Mouse (Mus musculus) layer of hippocampus, postnatal 25 days (tissue): ENCODE measurements around the gene Ncor1. TPM values are rescaled to one million over a fixed set of nuclear protein-coding genes. Genes with fewer than 3 reads are reported as not detected.
"Not testable (repeated sequence)": the region's sequence is repeated elsewhere in the genome, so short reads cannot be mapped to it uniquely, and the experiment has no call there.

Source experiments
- DNase-seq, 2 experiments: peaks; one replicate each; pipeline ENCODE4 v3.0.0; 2022; ENCODE audit warnings: mixed read lengths in 2 of 2, low spot score in 1 of 2; ENCODE audit errors: extremely low spot score in 1 of 2
- total RNA-seq, 2 experiments: library from RNA; stranded (reverse); gene quantifications; 2 replicates each; pipeline ENCODE4 v1.2.3; 2021

Gene Ncor1
- total RNA-seq, 2 experiments from 2014 or later: 251 to 321 TPM

DNA sequence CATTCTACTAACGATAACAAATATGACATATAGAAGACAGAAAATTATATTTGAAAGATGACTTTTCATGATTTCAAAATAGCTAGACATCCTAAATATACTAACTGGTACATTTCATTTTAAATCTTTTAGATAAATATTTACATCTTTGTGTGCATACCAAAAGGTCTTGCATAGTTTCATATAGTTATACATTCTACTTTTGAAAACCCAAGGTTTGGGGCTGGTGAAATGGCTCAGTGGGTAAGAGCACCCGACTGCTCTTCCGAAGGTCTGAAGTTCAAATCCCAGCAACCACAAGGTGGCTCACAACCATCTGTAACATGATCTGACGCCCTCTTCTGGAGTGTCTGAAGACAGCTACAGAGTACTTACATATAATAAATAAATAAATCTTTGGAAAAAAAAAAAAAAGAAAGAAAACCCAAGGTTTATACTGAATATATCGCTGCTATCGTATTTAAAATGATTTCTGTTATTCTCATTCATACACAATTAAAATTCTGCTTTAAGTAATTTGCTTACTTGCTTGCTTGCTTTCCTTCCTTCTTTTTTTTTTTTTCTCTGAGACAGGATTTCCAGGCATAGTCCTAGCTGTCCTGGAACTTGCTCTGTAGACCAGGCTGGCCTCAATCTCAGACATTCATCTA lies 81.0 kb downstream of the Ncor1 start:
- not testable (repeated sequence) for DNase-seq

DNA sequence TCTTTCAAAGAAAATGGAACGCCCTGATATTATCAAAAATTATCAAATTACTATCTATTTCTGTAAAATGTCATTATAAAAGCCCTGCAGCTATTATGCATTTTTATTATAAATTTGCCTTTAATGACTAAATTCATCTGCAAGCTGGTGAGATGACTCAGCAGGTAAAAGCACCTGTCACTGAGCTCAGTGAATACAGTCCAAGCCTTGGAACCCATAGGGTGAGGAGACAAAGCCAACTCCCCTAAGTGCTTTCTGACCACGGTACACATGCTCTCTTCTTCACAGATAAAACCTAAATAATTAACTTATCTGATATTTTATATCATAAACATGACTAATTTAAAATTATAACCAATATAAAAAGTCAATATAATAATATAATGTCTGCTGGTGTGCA lies 86.6 kb downstream of the Ncor1 start:
- no peak for DNase-seq

DNA sequence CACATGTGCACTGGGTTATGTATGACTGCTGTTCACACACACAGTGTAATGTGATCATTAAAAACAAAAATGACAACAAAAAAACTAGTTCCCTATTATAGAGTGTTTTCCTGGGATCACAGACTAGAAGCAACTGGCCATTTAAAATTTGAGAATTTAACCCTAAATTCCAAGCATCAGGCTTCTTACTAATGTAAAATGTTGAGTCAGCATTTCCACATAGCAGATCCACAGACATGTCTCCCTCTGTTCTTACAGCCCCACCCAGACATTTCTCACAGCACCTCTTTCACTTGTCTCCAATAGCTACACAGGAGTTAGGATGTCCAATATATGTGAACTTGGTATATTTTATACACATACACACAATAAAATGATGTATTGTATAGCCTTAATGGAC lies 88.4 kb downstream of the Ncor1 start:
- DNase-seq: no peak

DNA sequence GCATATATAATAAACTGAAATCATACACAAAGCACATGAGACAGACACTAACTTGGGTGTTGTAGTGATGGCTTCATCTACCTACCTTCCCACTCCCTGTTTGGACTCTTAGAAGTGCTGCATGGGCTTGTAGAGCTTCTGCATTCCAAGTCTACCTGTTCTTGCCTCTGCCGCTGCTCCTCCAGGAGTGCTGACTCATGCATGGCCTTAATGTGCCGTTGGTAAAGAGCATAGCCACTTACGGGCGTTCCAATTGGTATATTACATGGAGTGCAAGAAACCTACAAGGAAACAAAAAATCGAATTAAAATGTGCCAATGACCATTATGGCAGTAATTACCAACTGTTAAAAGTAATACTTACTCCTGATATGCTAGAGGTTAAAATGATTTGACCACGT lies 91.5 kb downstream of the Ncor1 start:
- DNase-seq: no peak

DNA sequence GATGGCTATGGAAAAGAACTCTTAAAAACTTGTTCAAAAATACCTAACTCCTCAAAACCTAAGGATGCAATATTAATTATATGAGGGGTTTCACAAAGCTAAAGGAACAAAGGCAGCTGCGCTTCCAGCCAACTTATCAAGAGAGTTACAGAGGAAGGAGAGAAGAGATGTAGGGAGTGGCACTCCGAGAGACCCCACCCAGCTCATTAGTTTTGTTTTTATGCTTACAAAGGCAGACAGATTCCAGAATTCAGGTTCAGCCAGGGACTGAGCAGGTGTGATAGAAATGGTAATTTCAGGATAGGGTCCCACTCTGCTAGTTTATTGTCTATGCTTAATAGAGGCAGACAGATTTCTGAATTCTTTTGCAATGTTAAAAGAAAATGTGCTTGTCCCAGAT lies 103.1 kb downstream of the Ncor1 start:
- no peak for DNase-seq

DNA sequence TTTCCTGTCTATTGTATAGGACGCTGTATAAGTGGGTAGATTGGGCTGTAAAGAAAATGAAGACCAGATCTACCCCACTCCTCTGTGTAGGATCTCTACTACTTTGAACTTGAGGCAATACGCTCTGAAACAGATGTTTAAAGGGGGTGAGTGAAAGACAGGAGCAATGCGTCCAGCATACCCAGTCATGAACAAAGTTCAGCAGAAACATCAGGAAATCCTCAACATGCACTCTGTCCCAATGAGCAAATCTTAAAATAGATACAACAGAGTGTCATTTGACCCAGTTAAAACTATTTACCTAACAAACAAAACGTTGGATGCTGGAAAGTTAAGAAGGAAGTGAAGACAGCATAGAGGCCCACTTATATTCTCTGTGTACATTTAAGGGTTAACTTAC lies 106.4 kb downstream of the Ncor1 start:
- DNase-seq: no peak

DNA sequence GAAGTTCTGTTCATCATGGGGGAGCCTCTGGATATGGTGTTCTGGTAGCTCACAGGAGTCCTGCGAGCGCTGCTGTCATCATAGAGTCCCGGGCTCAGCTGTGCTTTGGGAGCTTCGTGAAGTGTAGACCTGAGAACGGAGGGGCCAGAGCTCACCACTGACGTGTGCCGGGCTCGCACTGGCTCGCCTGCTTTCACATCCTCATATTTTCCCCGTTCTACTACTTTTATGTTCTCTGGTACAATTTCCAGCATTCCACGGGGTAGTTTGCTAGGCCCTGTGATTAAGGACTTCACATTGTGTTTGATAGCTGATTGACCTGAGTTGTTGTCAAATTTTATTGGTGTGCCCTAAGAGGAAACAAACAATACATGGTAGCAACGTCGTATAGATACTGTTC lies 115.3 kb downstream of the Ncor1 start:
- DNase-seq: no peak

DNA sequence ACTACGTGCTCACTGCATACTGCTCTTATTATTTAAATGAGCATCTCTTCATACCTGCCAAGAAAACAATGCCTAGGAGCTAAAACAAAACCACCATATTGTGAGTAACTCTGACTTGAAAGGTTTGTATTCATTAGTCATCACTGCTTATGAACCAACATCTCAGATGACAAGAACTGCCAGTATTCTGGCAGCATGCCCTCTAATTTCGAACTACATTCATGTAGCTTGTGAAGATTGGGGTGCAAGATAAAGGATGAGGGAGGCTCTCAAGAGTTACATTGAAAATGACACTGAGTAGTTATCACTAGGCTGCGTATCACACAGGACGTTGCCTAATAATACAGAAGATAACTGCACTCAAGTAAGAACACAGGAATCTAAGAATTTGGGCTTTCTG lies 126.1 kb downstream of the Ncor1 start:
- DNase-seq: no peak

DNA sequence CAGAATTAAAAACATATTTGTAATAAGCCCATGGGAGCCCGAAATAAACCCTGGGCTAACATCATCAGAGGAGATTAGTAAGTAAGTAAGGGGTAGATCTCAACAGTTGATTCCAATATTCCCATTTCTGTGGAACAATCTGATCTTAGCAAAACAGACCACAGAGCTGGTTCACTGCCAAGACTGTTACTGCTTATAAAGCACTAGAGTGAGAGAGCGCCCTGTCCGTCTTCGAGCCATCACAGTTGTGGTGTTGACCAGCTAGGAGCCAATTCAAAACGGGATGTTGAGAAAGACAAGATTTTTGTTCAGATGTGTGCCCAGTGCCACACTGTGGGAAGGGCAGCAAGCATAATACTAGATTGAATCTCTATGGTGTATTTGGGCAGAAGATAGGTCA lies 127.2 kb downstream of the Ncor1 start:
- DNase-seq: no peak

DNA sequence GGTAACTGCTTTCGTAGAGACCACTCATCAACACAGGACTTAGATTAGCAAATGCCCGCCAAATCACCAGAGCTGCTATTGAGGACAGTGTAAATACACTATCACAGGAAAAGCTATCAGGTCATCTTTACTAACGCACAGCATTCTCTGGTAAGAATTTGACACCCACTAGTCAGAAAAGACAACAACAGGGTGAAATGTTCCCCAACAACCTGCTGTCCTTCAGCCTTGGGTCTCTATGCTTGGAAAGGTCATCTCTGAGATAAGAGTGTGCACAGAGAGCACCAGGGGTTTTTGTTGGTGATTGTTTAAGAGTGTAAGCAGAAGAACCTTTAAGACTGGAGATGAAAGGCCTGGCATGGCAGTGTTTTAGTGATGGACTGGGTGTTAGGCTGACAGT lies 134.7 kb downstream of the Ncor1 start:
- DNase-seq: no peak

DNA sequence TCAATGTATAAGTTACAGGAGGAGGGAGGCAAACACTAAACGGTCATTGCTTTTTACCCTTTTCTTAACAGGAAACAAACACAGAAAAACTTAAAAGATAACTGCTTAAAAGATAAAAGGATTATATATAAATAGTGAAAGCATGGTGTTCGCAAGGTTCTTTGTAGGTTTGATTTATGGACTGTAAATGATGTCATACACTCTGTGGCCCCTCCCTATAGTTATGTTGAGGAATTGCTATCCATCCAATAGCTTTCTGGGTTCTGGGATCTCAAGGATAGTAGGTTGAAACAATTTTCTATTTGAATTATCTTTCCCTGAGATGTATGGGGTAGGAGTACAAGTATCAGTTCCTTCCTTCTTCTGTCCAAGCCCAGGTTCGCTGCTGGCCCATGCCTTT lies 138.2 kb downstream of the Ncor1 start:
- no peak for DNase-seq

DNA sequence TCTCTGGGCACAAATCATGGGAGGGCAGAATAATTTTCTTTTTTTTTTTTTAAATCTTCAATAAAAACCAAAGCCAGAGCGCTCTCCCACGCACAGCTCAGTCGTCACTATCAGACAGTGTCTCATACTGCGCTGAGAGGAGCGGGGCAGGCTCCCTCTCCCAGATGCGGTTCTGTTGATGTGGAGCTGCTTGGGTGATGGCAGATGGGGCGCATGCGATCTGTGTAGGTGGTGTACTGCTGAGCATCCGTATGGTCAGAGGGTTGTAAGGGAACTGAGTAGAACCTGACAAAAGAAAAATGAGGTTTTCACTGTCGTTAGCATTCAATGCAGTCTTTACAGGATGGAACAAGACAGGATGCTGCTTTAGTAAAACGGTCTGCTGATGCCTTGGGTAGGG lies 140.6 kb downstream of the Ncor1 start:
- peak; percentile 37 to 53 for DNase-seq

DNA sequence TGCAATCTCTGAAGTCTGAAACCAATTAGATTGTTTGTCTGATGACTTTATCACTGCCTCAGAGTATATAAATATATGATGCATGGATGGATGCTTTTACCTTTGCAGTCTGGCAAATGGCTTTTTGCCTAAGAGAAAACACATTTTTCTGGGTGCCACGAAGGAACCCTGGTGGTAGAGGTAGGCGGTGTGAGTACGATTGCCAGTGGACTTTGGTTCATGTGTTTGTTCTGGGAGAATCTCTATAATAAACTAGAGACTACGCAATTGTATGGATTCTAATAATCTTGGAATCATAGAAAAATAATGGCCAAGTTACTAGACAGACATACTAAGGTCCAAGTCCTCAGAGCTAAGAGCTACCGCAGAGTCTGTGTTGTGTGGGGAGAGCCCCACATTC lies 143.4 kb downstream of the Ncor1 start:
- no peak for DNase-seq

DNA sequence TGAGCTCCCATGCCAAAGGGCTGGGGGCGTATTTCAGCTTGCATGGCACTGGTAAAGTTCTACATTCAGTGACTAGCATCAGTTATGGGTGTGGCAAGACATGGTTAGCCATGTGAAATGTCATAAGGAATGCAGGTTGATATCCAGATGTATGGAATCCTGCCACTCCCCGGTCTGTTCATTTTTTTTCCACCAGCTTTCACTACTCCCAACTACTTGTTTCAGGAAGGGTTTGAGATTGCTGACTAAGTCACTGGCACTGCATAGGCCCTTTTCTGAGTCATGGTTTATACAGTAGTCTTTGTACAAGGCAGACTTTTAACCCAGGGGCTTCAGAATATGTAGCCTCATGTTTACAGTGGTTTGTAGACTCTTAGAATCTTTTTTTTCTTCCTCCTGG lies 149.0 kb downstream of the Ncor1 start:
- no peak for DNase-seq

DNA sequence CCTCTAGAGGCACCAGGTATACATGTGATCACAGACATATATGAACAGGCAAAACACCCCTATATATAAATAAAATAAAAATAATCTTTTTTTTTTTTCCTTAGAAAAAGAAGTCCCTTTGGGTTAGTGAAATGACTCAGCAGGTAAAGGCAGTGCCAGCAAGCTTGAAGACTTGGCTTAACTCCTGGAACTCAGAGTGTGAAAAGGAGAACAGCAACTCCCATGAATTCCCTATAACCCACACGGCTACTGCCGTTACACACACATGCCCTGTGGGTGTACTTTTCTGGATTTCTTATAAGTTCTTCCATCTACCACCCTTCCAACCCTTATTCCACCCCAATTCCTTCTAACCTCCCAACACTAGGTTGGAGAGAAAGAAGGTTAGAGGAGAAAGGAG lies 152.5 kb downstream of the Ncor1 start:
- DNase-seq: no peak

DNA sequence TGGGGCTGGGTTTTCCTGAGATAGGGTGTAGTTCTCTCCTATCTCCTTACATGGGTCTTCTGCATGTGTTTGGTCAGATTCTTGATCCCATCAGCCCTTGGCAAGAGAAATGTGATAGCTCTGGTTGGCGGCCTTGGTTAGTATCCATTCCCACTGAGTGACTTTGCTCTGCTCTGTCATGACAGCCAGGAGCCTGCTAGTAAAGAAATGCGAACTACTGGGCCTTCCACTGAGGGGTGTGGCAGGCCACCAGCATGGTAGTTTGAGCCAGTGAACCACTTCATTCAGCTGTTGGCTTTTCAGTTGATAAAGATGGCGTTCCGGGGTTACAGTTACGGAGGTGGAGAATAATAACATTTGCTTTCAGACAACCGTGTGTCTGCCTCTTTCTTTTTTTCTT lies 159.5 kb downstream of the Ncor1 start:
- no peak for DNase-seq

DNA sequence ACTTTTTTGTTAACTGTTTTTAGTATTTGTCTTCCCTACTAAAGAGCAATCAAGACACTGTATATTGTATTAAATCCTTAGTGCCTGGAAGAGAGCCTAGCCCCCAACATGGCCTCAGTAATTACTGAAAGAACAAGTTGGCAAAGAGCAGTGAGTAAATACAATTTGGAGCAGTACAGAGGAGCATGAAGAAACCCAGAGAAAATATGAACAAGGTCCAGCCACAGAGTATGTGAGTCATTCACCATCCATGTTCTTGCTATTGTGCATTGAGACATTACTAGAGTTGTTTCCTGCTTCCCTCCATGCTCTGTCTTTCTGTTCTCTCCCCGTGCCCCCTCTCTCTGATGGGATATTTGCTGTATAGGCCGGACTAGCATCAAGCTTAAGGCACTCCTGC lies 164.2 kb downstream of the Ncor1 start:
- no peak for DNase-seq

DNA sequence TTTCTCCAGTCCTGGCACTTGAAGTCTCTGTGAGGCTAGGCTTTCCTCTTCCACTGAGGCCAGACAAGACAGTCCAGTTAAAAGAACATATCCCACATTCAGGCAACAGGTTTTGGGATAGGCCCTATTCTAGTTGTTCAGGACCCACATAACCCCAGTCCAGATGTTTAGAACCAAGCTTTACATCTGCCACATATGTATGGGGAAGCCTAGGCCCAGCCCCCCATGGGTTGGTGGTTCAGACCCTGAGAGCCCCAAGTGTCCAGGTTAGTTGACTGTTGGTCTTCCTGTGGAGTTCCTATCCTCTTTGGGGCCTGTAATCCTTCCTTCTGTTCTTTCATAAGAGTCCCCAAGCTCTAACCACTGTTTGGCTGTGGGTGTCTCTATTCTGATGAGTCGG lies 170.6 kb downstream of the Ncor1 start:
- no peak for DNase-seq

DNA sequence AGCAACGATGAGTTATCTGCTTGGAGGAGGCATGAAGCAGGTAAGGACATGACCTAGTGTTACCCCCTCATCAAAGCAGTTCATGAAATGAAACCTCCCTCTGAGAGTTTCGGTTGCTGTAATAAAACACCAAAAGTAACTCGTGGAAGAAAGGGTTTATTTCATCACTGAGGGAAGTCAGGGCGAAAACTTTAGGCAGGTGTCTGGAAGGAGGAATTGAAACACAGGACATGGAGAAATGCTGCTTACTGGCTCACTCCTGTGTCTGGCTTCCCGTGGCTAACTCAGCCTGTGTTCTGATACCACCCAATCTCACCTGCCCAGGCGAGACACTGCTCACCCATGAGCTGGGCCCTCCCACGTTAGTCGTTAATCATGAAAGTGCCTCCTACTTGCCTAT lies 173.3 kb downstream of the Ncor1 start:
- DNase-seq: no peak

DNA sequence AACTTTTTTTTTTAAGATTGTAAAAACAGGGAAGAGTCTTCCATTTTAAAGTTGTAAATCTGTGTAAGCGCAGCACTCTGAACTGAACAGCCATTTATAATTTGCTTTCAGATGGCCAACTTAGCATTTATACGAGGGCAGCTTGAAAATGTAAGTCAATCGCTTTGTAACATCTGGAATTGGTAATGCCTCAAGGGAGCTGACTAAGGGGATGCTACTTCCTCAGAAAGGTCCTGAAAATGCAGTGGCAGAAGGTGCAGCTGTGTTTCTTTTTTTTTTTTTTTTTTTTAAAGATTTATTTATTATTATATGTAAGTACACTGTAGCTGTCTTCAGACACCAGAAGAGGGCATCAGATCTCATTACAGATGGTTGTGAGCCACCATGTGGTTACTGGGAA lies 174.3 kb downstream of the Ncor1 start:
- DNase-seq: not testable (repeated sequence)

DNA sequence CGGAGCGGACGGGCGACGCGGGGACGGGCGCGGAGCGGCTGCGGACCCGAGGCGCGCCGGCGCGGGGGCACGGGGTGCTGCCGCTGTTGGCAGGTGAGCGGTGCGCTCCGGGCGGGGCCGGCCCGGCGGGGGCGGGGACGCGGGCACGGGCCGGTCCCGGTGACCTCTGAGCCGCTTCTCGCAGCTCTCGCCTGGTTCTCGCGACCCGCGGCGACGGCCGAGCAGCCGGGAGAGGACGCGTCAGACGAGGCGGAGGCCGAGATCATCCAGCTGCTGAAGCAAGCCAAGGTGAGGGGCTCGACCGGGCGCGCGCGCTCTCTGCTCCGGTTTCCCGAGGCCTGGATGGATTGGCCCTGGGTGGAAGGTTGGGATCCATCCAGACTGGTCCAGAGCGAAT lies 176.7 kb downstream of the Ncor1 start:
- DNase-seq: peak in 1 of 2 experiments; percentile 20

DNA sequence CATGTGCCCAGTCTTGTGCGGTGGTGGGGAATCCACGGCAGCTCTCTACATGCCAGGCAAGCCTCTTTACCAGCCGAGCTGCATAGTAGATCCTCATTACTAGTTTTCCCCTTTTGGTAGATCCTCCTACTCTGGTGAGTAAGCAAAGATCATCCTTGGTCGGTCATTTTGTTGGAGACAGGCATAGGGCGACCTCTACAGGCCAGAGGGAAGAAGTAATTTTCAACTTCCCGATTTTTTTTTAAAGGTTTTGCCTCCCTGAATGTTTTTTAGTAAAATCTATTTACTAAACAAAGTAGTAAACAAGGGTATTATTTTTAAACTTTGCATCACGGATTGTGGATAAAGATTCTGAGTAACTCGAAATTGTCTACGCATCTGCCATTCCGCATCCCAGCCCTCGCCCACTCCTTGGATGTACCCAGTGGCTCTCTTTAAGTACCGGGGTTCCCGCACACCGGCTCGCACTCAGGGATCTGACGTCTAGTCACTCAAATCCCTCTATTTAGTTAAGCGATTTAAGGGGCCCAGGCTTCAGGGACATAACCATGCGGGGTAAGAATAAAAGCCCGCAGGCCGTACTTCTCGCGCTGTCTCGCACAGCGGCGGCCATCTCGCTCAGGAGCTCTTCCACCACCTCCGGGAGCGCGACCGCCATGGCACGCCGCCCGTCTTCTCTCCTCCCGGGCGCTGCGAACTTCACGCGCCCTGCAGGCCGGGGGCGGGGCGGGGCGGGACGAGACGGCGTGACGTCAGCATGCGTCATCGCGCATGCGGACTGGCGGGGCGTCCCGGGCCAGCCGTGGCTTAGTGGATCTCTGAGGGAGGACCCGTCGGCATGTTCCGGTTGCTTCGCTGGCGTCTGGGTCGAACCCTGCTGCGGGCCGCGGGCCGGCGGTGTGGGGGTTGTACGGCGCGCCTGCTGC lies 177.4 kb downstream of the Ncor1 start, which contains the start of the genes Zswim7 and Ttc19:
Gene Zswim7, minus strand, starts transcription at position 701 of the 926 bp plus-strand sequence.
Gene Ttc19, plus strand, starts transcription at position 799 of the 926 bp plus-strand sequence.
- peak; percentile 86 to 90 for DNase-seq
